Mouse (Mus musculus): ENCODE data around the gene Zfp317. TPM values are rescaled to one million over a fixed set of nuclear protein-coding genes. Genes with fewer than 3 reads are reported as not detected.

Zfp317 gene
- polyA plus RNA-seq (2017; shearing (Covaris generic)): 10 to 100 TPM; 28.5 to 34.8 TPM

GRCm38 (mm10) chr9:19621843-19622822 lies at the start of gene Zfp317:
TSS of gene Zfp317 (plus strand) at chr9:19622102.

GRCm38 (mm10) chr9:19582317-19582716 lies 39.6 kb upstream of the Zfp317 start, which contains the start of gene Olfr855:
TSS of gene Olfr855 (plus strand) at chr9:19582617.

Other genes with a start within 250 kb of the Zfp317 start
- under 1 TPM in 1 of 2 experiments, not detected in 1; 0.16 TPM for gene Olfr847, start 243.4 kb upstream of the Zfp317 start, polyA plus RNA-seq (2017; shearing (Covaris generic))
- gene Olfr849, start 181.8 kb upstream of the Zfp317 start, polyA plus RNA-seq (2017; shearing (Covaris generic)): not detected
- gene Olfr850, start 143.9 kb upstream of the Zfp317 start, polyA plus RNA-seq (2017; shearing (Covaris generic)): not detected
- not detected for gene Olfr851, start 128.8 kb upstream of the Zfp317 start, polyA plus RNA-seq (2017; shearing (Covaris generic))
- not detected for gene Olfr853, start 81.0 kb upstream of the Zfp317 start, polyA plus RNA-seq (2017; shearing (Covaris generic))
- gene Olfr854, start 54.7 kb upstream of the Zfp317 start, polyA plus RNA-seq (2017; shearing (Covaris generic)): not detected
- under 1 TPM in 1 of 2 experiments, not detected in 1; 0.16 TPM for gene Olfr855, start 39.5 kb upstream of the Zfp317 start, polyA plus RNA-seq (2017; shearing (Covaris generic))
- not detected for gene Olfr857, start 87.3 kb downstream of the Zfp317 start, polyA plus RNA-seq (2017; shearing (Covaris generic))
- gene Olfr58, start 158.2 kb downstream of the Zfp317 start, polyA plus RNA-seq (2017; shearing (Covaris generic)): under 1 TPM in 1 of 2 experiments, not detected in 1; 0.42 TPM
- gene Olfr859, start 182.8 kb downstream of the Zfp317 start, polyA plus RNA-seq (2017; shearing (Covaris generic)): under 1 TPM in 1 of 2 experiments, not detected in 1; 0.11 TPM
- 1 to 10 TPM in 1 of 2 experiments, not detected in 1; 1.5 TPM for gene Olfr860, start 227.6 kb downstream of the Zfp317 start, polyA plus RNA-seq (2017; shearing (Covaris generic))

All from inflammation-experienced regulatory T-cells (primary cell).